Mouse (Mus musculus) G1E (cell line): ENCODE results near the gene Sugp2. TPM values are rescaled to one million over a fixed set of nuclear protein-coding genes. Genes with fewer than 3 reads are reported as not detected.
A peak's percentile ranks its signal among the peaks of the same experiment; 100 is the strongest.
"Not testable (repeated sequence)": the region's sequence is repeated elsewhere in the genome, so short reads cannot be mapped to it uniquely, and the experiment has no call there.

ENCODE experiments used
- ATAC-seq: 2 replicates; pipeline ENCODE4 v1.8.0; 2016; ENCODE audit warnings: mild to moderate bottlenecking; ENCODE audit not compliant: insufficient number of reproducible peaks, poor library complexity, low FRiP score, severe bottlenecking; ENCODE audit errors: extremely low read depth
- DNase-seq: peaks from one replicate; pipeline ENCODE4 v3.0.0; 2012; ENCODE audit warnings: low spot score
- H3K27me3 ChIP-seq: 2 replicates; pipeline ENCODE4 v1.6.1; 2012; ENCODE audit warnings: mild to moderate bottlenecking, low read length, inconsistent platforms; ENCODE audit not compliant: insufficient read depth
- H3K36me3 ChIP-seq: replicated peaks from 2 replicates; pipeline ENCODE3; 2012; ENCODE audit warnings: mild to moderate bottlenecking, inconsistent platforms
- H3K4me1 ChIP-seq: 2 replicates; pipeline ENCODE4 v1.6.1; 2012; ENCODE audit warnings: low read depth, low read length, inconsistent platforms, mixed read lengths; ENCODE audit not compliant: insufficient read depth
- H3K4me3 ChIP-seq: 2 replicates; pipeline ENCODE4 v1.5.1; 2012; ENCODE audit warnings: low read depth, mild to moderate bottlenecking, inconsistent platforms, low read length, moderate library complexity, mixed read lengths
- H3K9me3 ChIP-seq: replicated peaks from 2 replicates; pipeline ENCODE4 v1.6.1; 2012; ENCODE audit warnings: inconsistent platforms
- CTCF ChIP-seq: IDR thresholded peaks from 2 replicates; pipeline ENCODE4 v1.5.1; 2012; ENCODE audit warnings: low read depth, low read length, inconsistent platforms, mixed read lengths
- GATA1 ChIP-seq: IDR thresholded peaks from 2 replicates; pipeline ENCODE4 v1.6.1; 2012; ENCODE audit warnings: borderline replicate concordance, low read length, inconsistent platforms, mixed read lengths
- GATA2 ChIP-seq: IDR thresholded peaks from 2 replicates; pipeline ENCODE4 v1.6.1; 2012; ENCODE audit warnings: low read depth, low read length, inconsistent platforms, borderline replicate concordance
- POLR2AphosphoS5 ChIP-seq: IDR thresholded peaks from 2 replicates; pipeline ENCODE4 v1.6.1; 2012; ENCODE audit warnings: low read depth, low read length, inconsistent platforms; ENCODE audit not compliant: insufficient replicate concordance
- TAL1 ChIP-seq: conservative IDR thresholded peaks from 2 replicates; pipeline ENCODE4 v1.6.1; 2012; ENCODE audit warnings: low read depth, low read length, inconsistent platforms, mixed read lengths
- polyA plus RNA-seq: library from polyadenylated mRNA; stranded (reverse); fragments of >175 nt; gene quantifications from 2 replicates; pipeline ENCODE4 v1.2.3, GENCODE M21; 2012
- total RNA-seq, 2 experiments: library from RNA; stranded (forward) in 1 of 2; stranded (reverse) in 1 of 2; fragments of 200-1000 nt in 1 of 2; fragments of >200 nt in 1 of 2; fragmentation: Nextera tagmentation in 1 of 2; gene quantifications; 2 replicates each; pipeline ENCODE4 v1.2.3; 2014 to 2017

Gene Sugp2
- total and polyA plus RNA-seq, 3 experiments, result 26.5 to 32.5 (median 27.8) TPM

GRCm38 (mm10) chr8:70211726-70212111 lies 22.3 kb upstream of the Sugp2 start:
- no peak for TF ChIP-seq POLR2AphosphoS5
- no peak for TF ChIP-seq GATA2
- no peak for TF ChIP-seq GATA1
- TF ChIP-seq CTCF, result no peak
- no peak for TF ChIP-seq TAL1
- DNase-seq, result no peak
- Histone ChIP-seq H3K36me3 (peaks cover 22% of the 10 kb centered on the region), H3K4me3 (peak overlapping the region; percentile 85), H3K27me3 (no peaks in the 10 kb centered on the region; the same call in 1 of the 2 replicates), H3K4me1 (peaks cover 41% of the 10 kb centered on the region), H3K9me3 (no peaks in the 10 kb centered on the region)
- no peak for ATAC-seq

DNA sequence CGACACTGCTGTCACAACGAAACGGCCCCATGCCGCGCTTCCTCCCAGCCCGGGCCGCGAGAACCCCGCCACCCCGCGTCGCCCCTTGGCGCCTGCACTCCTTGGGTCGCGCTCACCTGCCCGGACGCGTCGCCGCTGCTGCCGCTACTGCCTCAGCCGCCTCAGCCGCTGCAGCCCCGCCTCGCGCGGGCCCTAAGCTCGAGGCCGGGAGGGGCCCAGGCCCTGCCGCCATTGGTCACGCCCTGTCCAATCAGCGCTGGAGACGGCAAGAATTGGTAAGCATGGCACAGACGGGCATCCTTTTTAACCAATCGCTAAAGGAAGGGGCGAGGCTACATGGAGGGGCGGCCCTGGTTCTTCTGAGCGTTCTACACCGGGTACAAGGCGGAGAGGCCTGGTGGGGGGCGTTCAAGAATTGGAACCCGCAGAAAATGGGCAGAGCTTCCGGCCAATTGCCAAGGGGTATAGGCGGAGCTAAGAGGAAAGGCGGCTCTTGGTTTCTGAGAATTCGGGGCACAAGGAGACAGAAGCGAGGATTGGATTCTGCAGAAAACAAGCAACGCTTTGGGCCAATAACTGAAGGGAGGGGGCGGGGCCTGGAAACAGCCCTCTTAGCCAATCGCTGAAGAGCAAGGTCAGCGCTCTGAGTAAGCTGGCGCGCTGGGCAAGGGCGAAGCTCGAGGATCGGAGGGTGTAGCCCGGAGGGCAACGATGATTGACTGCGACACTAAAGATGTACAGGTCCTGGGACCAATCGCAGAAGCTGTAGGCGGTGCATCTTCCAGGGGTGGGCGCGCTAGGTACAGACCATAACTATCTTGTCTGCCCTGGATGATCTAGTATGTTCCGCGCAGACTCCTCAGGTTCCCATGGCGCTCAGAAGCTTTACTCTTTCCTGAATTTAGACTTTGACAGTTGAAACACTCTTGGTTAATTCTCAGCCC lies 21.6 kb upstream of the Sugp2 start, which contains the start of gene Slc25a42:
Gene Slc25a42, minus strand, starts transcription at position 194 of the 944 bp plus-strand sequence.
- Histone ChIP-seq H3K9me3 (no peaks in the 10 kb centered on the region), H3K27me3 (peaks cover 2% of the 10 kb centered on the region), H3K4me3 (peak within 1 kb of the TSS; percentile 85), H3K4me1 (peaks cover 41% of the 10 kb centered on the region), H3K36me3 (peaks cover 16% of the 10 kb centered on the region)
- no peak for TF ChIP-seq CTCF
- TF ChIP-seq POLR2AphosphoS5, result no peak
- no peak for TF ChIP-seq TAL1
- no peak for TF ChIP-seq GATA1
- no peak for TF ChIP-seq GATA2
- peak; percentile 96 for DNase-seq
- peak; percentile 91 for ATAC-seq

DNA sequence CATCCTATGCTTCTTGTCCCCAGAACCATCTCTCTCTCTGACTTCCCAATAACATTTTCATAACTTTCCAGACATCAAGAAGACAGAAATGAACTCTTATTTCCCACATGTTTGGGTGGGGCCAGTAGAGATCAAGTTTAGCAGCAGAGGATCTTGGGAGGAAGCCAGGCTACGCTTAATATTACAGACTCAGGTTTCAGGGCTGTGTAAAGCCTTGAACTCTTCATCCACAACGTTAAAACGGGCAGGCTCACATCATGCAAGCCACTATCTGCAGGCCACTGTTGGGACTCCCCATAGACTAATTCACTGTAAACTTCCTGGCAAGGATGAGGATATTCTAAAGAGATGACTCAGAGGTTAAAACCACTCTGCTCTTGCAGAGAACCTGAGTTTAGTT lies 19.6 kb upstream of the Sugp2 start:
- peaks cover 6% of the 10 kb centered on the region for H3K36me3 ChIP-seq
- ATAC-seq (no peak), DNase-seq (no peak)
- no peaks in the 10 kb centered on the region for H3K9me3 ChIP-seq
- H3K27me3 ChIP-seq, result peaks cover 6% of the 10 kb centered on the region
- H3K4me3 ChIP-seq, result no peak overlapping the region
- TF ChIP-seq GATA2 (no peak), POLR2AphosphoS5 (no peak), GATA1 (no peak), TAL1 (no peak), CTCF (no peak)
- peaks cover 45% of the 10 kb centered on the region for H3K4me1 ChIP-seq

- Histone ChIP-seq H3K27me3 (peaks cover 6% of the 10 kb centered on the region), H3K36me3 (peaks cover 10% of the 10 kb centered on the region), H3K9me3 (no peaks in the 10 kb centered on the region), H3K4me1 (peaks cover 44% of the 10 kb centered on the region), H3K4me3 (no peak overlapping the region)
- DNase-seq (no peak), ATAC-seq (no peak)
- TF ChIP-seq GATA2 (no peak), GATA1 (no peak), POLR2AphosphoS5 (no peak), TAL1 (no peak), CTCF (no peak)
Observed at GRCm38 (mm10) chr8:70215092-70215491, 18.9 kb upstream of the Sugp2 start.

- not testable (repeated sequence) for DNase-seq, H3K9me3 ChIP-seq, H3K27me3 ChIP-seq, H3K4me3 ChIP-seq, ATAC-seq
- peaks cover 16% of the 10 kb centered on the region for H3K36me3 ChIP-seq
- peaks cover 33% of the 10 kb centered on the region for H3K4me1 ChIP-seq
Observed at GRCm38 (mm10) chr8:70216161-70216560, 17.9 kb upstream of the Sugp2 start.

DNA sequence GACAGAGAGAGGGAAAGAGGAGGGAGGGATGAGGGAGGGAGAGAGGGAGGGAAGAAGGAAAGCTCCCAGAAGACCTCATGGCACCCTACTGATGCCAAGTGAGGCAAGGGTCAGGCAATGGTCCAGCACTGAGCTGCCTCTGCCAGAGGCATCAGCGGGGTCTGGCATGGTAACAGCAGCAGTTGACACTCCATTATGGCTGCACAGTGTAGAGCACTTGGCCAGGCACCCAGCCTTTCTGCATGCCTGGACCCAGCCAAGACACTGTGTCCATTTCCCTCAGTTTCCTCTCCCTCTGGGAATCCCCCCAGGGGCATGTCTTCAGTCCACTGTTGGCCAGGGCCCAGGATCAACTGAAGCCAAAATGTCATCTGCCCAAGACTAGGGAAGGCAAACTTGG lies 17.5 kb upstream of the Sugp2 start:
- Histone ChIP-seq H3K27me3 (peaks cover 6% of the 10 kb centered on the region), H3K36me3 (peaks cover 20% of the 10 kb centered on the region), H3K4me3 (no peak overlapping the region), H3K9me3 (no peaks in the 10 kb centered on the region), H3K4me1 (peaks cover 30% of the 10 kb centered on the region)
- no peak for TF ChIP-seq CTCF
- no peak for TF ChIP-seq POLR2AphosphoS5
- no peak for TF ChIP-seq GATA2
- TF ChIP-seq GATA1, result no peak
- no peak for TF ChIP-seq TAL1
- no peak for ATAC-seq
- DNase-seq, result no peak
